Mouse (Mus musculus) liver, embryonic 14.5 days (tissue): ENCODE data around the gene Tldc2. TPM values are rescaled to one million over a fixed set of nuclear protein-coding genes. Genes with fewer than 3 reads are reported as not detected.

Source experiments
- ATAC-seq: fragments of 200-750 bp; cut with Nextera tagmentation; 2 replicates; pipeline ENCODE4 v1.8.0; 2017; ENCODE audit warnings: moderate number of reproducible peaks, mild to moderate bottlenecking, moderate library complexity; ENCODE audit not compliant: insufficient read depth
- DNase-seq, 3 experiments: peaks; one replicate each; pipeline ENCODE4 v3.0.0-alpha.2; 2012 to 2013; ENCODE audit warnings: low read depth in 3 of 3, low spot score in 3 of 3
- H3K27ac ChIP-seq: fragments of 300-500 bp; sonication (generic); 2 replicates; pipeline ENCODE4 v1.5.1; 2014; ENCODE audit warnings: moderate library complexity, mild to moderate bottlenecking, control low read depth, inconsistent platforms
- H3K27me3 ChIP-seq: fragments of 300-500 bp; sonication (generic); 2 replicates; pipeline ENCODE4 v1.6.1; 2014; ENCODE audit warnings: mild to moderate bottlenecking, low read length, moderate library complexity; ENCODE audit not compliant: control insufficient read depth, insufficient read depth
- H3K36me3 ChIP-seq: fragments of 300-500 bp; sonication (generic); replicated peaks from 2 replicates; pipeline ENCODE4 v1.6.1; 2014; ENCODE audit warnings: low read depth; ENCODE audit not compliant: control insufficient read depth, insufficient read depth
- H3K4me1 ChIP-seq, 2 experiments: fragments of 200-500 bp in 1 of 2; fragments of 300-500 bp in 1 of 2; sonication (generic) in 1 of 2; replicated peaks; 2 replicates each; pipeline ENCODE4 v1.6.1; 2012 to 2014; ENCODE audit warnings: antibody characterized with exemption in 1 of 2, inconsistent platforms in 1 of 2, low read length in 1 of 2; ENCODE audit not compliant: control insufficient read depth in 2 of 2, insufficient read depth in 2 of 2
- H3K4me2 ChIP-seq: fragments of 300-500 bp; sonication (generic); 2 replicates; pipeline ENCODE4 v1.6.1; 2014; ENCODE audit warnings: low read depth, mild to moderate bottlenecking, control low read depth, moderate library complexity
- H3K4me3 ChIP-seq, 2 experiments: fragments of 200-500 bp in 1 of 2; fragments of 300-500 bp in 1 of 2; sonication (generic) in 1 of 2; 2 replicates each; pipeline ENCODE4 v1.5.1; 2012 to 2014; ENCODE audit warnings: low read depth in 2 of 2, low read length in 2 of 2, mild to moderate bottlenecking in 2 of 2, control low read depth in 1 of 2, inconsistent platforms in 1 of 2, moderate library complexity in 1 of 2; ENCODE audit not compliant: insufficient read depth in 1 of 2
- H3K9ac ChIP-seq: fragments of 300-500 bp; sonication (generic); replicated peaks from 2 replicates; pipeline ENCODE4 v1.6.1; 2014; ENCODE audit warnings: mild to moderate bottlenecking, control low read depth, moderate library complexity
- H3K9me3 ChIP-seq: fragments of 300-500 bp; sonication (generic); 2 replicates; pipeline ENCODE4 v1.6.1; 2016; ENCODE audit warnings: low read length, mixed read lengths; ENCODE audit not compliant: control insufficient read depth
- CTCF ChIP-seq: IDR thresholded peaks from 2 replicates; pipeline ENCODE4 v1.5.1; 2016; ENCODE audit warnings: antibody characterized with exemption, low read depth, control low read depth
- EP300 ChIP-seq: IDR thresholded peaks from 2 replicates; pipeline ENCODE4 v1.6.1; 2016; ENCODE audit warnings: antibody characterized with exemption, low read depth
- WGBS: fragments of 180-500 bp; shearing (Covaris S2); extraction: QIAGEN DNeasy Blood & Tissue Kit; methylation state at CpG from one replicate; pipeline ENCODE4 v1.1.7; 2014; ENCODE audit not compliant: insufficient replicate concordance; 5-methylcytosine and 5-hydroxymethylcytosine counted together
- polyA plus RNA-seq, 2 experiments: library from polyadenylated mRNA; depleted of rRNA in 1 of 2; stranded (reverse) in 1 of 2; unstranded in 1 of 2; fragments of >200 nt; fragmentation: Nextera tagmentation in 1 of 2; extraction: Ambion mirVana in 1 of 2; gene quantifications; 2 replicates each; pipeline versions ENCODE4 v1.2.1 to v1.2.3; 2012 to 2014

The Tldc2 gene
- polyA plus RNA-seq, 2 experiments = not detected

DNA sequence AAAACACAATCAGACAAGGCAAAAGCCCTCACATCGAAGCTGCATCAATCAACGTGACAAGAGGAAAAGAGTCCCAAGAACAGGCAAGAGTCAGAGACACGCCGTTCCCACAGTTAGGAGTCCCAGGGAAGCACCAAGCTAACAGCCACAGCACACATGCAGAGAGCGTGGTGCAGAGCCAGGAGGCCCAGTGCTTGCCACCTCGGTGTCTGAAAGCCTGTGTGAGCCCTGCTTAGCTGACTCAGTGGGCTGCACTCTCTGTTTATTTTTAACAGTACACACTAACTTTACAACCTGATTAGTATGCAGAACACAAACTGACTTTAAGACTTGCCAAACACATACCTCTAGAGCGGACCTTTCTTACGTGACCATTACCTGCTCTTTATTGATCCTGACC lies 17.6 kb downstream of the Tldc2 start:
- H3K9ac ChIP-seq = no peak overlapping the region
- no peak overlapping the region for H3K4me2 ChIP-seq
- DNase-seq (no peak), ATAC-seq (no peak)
- H3K4me1 ChIP-seq = no peaks in the 10 kb centered on the region
- WGBS = 81% methylated on average over 8 of the region's 8 CpGs
- H3K4me3 ChIP-seq = no peak overlapping the region
- TF ChIP-seq EP300 = no peak
- no peak for TF ChIP-seq CTCF
- H3K36me3 ChIP-seq = peaks cover 11% of the 10 kb centered on the region
- no peaks in the 10 kb centered on the region for H3K9me3 ChIP-seq
- H3K27ac ChIP-seq = no peak overlapping the region
- H3K27me3 ChIP-seq = no peaks in the 10 kb centered on the region

DNA sequence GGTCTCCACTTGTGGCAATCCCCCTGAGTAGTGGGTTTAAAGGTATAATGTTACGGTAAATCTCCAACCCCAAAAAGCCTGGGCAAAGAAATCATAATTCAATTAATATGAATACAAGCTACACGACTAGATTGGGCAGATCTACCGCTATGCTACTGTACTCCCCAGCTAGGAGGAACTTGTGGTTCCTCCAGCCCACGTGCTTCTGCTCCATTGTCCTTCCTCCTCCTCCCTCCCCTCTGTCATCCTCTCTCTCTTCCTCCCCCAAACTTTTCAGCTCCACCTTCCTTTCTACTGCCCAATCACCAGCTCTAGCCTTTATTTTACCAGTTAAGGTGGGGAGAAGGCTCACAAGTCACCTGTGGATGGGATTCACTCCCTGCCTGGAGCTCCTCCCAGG lies 21.4 kb downstream of the Tldc2 start:
- H3K36me3 ChIP-seq = peaks cover 6% of the 10 kb centered on the region
- no peak overlapping the region for H3K9ac ChIP-seq
- no peak for TF ChIP-seq EP300
- no peak for TF ChIP-seq CTCF
- no peaks in the 10 kb centered on the region for H3K9me3 ChIP-seq
- H3K27ac ChIP-seq = no peak overlapping the region
- no peak for ATAC-seq
- WGBS = 48% methylated on average over 4 of the region's 4 CpGs
- H3K4me2 ChIP-seq = no peak overlapping the region
- H3K4me3 ChIP-seq = no peak overlapping the region
- no peaks in the 10 kb centered on the region for H3K4me1 ChIP-seq
- H3K27me3 ChIP-seq = no peaks in the 10 kb centered on the region
- DNase-seq = no peak

DNA sequence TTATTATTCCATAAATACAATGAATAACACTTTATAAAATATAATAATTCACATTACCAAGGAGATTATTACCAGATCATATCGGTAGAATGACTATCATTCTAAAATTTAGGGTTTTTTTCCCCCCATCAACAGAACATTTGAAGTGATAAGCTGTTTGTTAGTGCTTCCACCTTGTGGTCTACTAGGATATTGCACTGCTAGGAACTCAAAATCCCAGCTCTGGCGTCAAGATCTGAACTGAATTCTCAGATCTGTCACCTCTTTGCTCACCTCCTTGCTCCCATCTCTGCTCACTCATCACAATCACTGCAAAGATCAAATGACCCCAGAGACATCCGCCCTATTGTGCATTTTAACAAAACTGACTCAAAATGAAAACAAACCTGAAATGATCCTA lies 30.1 kb downstream of the Tldc2 start:
- Histone ChIP-seq H3K4me2 (no peak overlapping the region), H3K36me3 (peaks cover 9% of the 10 kb centered on the region), H3K27ac (no peak overlapping the region), H3K9ac (no peak overlapping the region), H3K4me1 (no peaks in the 10 kb centered on the region), H3K27me3 (no peaks in the 10 kb centered on the region), H3K4me3 (no peak overlapping the region), H3K9me3 (no peaks in the 10 kb centered on the region)
- TF ChIP-seq CTCF (peak; percentile 74), EP300 (no peak)
- ATAC-seq = no peak
- 14% methylated on average over 3 of the region's 3 CpGs for WGBS
- peak in 1 of 3 experiments; percentile 22 for DNase-seq

- Histone ChIP-seq H3K4me2 (no peak overlapping the region), H3K9me3 (no peaks in the 10 kb centered on the region), H3K27me3 (no peaks in the 10 kb centered on the region), H3K9ac (no peak overlapping the region), H3K27ac (no peak overlapping the region), H3K36me3 (peaks cover 9% of the 10 kb centered on the region), H3K4me1 (no peaks in the 10 kb centered on the region), H3K4me3 (no peak overlapping the region)
- ATAC-seq (no peak), DNase-seq (no peak)
- 64% methylated on average over 4 of the region's 4 CpGs for WGBS
- TF ChIP-seq CTCF (no peak), EP300 (no peak)
These were observed 31.7 kb downstream of the Tldc2 start for GRCm38 (mm10) chr2:157118556-157118955.

DNA sequence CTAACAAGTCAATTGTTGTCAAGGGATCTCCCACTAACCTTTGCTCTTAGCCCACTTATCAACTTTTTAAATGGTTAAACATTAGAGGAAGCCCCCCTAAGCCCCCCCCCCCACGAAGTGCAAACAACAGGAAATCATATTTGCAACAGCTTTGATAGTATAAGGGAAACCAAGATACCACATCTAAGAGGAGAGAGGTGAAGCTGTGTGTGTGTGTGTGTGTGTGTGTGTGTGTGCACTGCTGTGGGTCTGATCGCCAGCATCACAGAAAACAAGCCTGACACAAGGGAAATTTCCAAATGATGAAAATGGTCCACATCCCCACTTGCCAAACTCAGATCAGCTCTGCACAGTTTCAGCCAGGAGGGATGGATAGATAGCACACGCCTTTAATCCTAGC lies 32.2 kb downstream of the Tldc2 start:
- H3K4me3 ChIP-seq = no peak overlapping the region
- no peak overlapping the region for H3K4me2 ChIP-seq
- H3K27ac ChIP-seq = no peak overlapping the region
- H3K4me1 ChIP-seq = no peaks in the 10 kb centered on the region
- ATAC-seq (no peak), DNase-seq (no peak)
- 53% methylated on average over 3 of the region's 3 CpGs for WGBS
- H3K36me3 ChIP-seq = peaks cover 7% of the 10 kb centered on the region
- no peaks in the 10 kb centered on the region for H3K27me3 ChIP-seq
- no peak overlapping the region for H3K9ac ChIP-seq
- no peaks in the 10 kb centered on the region for H3K9me3 ChIP-seq
- no peak for TF ChIP-seq CTCF
